Mouse (Mus musculus) CH12.LX (cell line): ENCODE data around the gene Drd1. TPM values are rescaled to one million over a fixed set of nuclear protein-coding genes. Genes with fewer than 3 reads are reported as not detected.

Experiments used
- DNase-seq: peaks from one replicate; pipeline ENCODE4 v3.0.0-alpha.2; 2013; ENCODE audit errors: extremely low read depth
- H3K27ac ChIP-seq: 2 replicates; pipeline ENCODE4 v1.5.1; 2012; ENCODE audit warnings: low read depth, mild to moderate bottlenecking, control low read depth, moderate library complexity; ENCODE audit not compliant: insufficient read depth
- H3K27me3 ChIP-seq: replicated peaks from 2 replicates; pipeline ENCODE3; 2012; ENCODE audit warnings: inconsistent platforms
- H3K36me3 ChIP-seq, 2 experiments: replicated peaks in 1 of 2; 2 replicates each; pipeline versions ENCODE3 to v1.6.1; 2012; ENCODE audit warnings: inconsistent platforms in 1 of 2, low read length in 1 of 2, mild to moderate bottlenecking in 1 of 2, mixed read lengths in 1 of 2, moderate library complexity in 1 of 2; ENCODE audit not compliant: control insufficient read depth in 1 of 2, insufficient read depth in 1 of 2
- H3K4me1 ChIP-seq, 2 experiments: 2 replicates each; pipeline ENCODE4 v1.6.1; 2012; ENCODE audit warnings: inconsistent platforms in 1 of 2, moderate library complexity in 1 of 2; ENCODE audit not compliant: insufficient read depth in 2 of 2, control insufficient read depth in 1 of 2
- H3K4me2 ChIP-seq: 2 replicates; pipeline ENCODE4 v1.6.1; 2012; ENCODE audit warnings: low read depth, mild to moderate bottlenecking, control low read depth; ENCODE audit not compliant: poor library complexity, insufficient read depth, severe bottlenecking
- H3K4me3 ChIP-seq, 3 experiments: fragments of 150-350 bp in 1 of 3; sonication (generic) in 1 of 3; replicated peaks in 1 of 3; 2 replicates each; pipeline versions ENCODE3 to v1.5.1; 2011 to 2012; ENCODE audit warnings: low read depth in 2 of 3, low read length in 2 of 3, mild to moderate bottlenecking in 2 of 3, moderate library complexity in 2 of 3, control low read depth in 1 of 3, improper control_type of control experiment in 1 of 3, inconsistent platforms in 1 of 3, mixed read lengths in 1 of 3; ENCODE audit not compliant: poor library complexity in 1 of 3
- H3K79me2 ChIP-seq: replicated peaks from 2 replicates; pipeline ENCODE4 v1.6.1; 2012; ENCODE audit warnings: mild to moderate bottlenecking, moderate library complexity; ENCODE audit not compliant: control insufficient read depth, poor library complexity, insufficient read depth, severe bottlenecking; ENCODE audit errors: extremely low read depth
- H3K9ac ChIP-seq: 2 replicates; pipeline ENCODE4 v1.6.1; 2012; ENCODE audit warnings: low read depth, mild to moderate bottlenecking, control low read depth, moderate library complexity; ENCODE audit not compliant: insufficient read depth
- H3K9me3 ChIP-seq: replicated peaks from 2 replicates; pipeline ENCODE3; 2012; ENCODE audit warnings: low read length, inconsistent platforms, mixed read lengths
- BHLHE40 ChIP-seq: IDR thresholded peaks from 2 replicates; pipeline ENCODE4 v1.6.1; 2011; ENCODE audit warnings: mild to moderate bottlenecking, low read depth, low read length, improper control_type of control experiment
- CHD1 ChIP-seq: IDR thresholded peaks from 2 replicates; pipeline ENCODE4 v1.6.1; 2012; ENCODE audit warnings: low read depth, low read length, improper control_type of control experiment, inconsistent platforms
- CHD2 ChIP-seq: IDR thresholded peaks from 2 replicates; pipeline ENCODE4 v1.6.1; 2011; ENCODE audit warnings: low read length, improper control_type of control experiment
- E2F4 ChIP-seq: IDR thresholded peaks from 2 replicates; pipeline ENCODE4 v1.6.1; 2011; ENCODE audit warnings: low read depth, low read length, improper control_type of control experiment; ENCODE audit not compliant: insufficient replicate concordance
- ETS1 ChIP-seq: conservative IDR thresholded peaks from 2 replicates; pipeline ENCODE4 v1.6.1; 2012; ENCODE audit warnings: low read depth, mild to moderate bottlenecking, inconsistent platforms, low read length, improper control_type of control experiment, moderate library complexity
- IRF4 ChIP-seq: IDR thresholded peaks from 2 replicates; pipeline ENCODE4 v1.6.1; 2014; ENCODE audit warnings: low read depth, mild to moderate bottlenecking, inconsistent platforms, low read length, improper control_type of control experiment
- JUN ChIP-seq: IDR thresholded peaks from 2 replicates; pipeline ENCODE4 v1.6.1; 2011; ENCODE audit warnings: low read depth, mild to moderate bottlenecking, low read length, improper control_type of control experiment, moderate library complexity; ENCODE audit not compliant: insufficient read depth
- KAT2A ChIP-seq: IDR thresholded peaks from 2 replicates; pipeline ENCODE4 v1.6.1; 2012; ENCODE audit warnings: low read length, improper control_type of control experiment, inconsistent platforms; ENCODE audit not compliant: insufficient replicate concordance
- MAX ChIP-seq: IDR thresholded peaks from 2 replicates; pipeline ENCODE4 v1.6.1; 2011; ENCODE audit warnings: low read length, improper control_type of control experiment
- MAZ ChIP-seq: IDR thresholded peaks from 2 replicates; pipeline ENCODE4 v1.6.1; 2012; ENCODE audit warnings: low read depth, mild to moderate bottlenecking, inconsistent platforms, low read length, improper control_type of control experiment, moderate library complexity
- MEF2A ChIP-seq: IDR thresholded peaks from 2 replicates; pipeline ENCODE4 v1.6.1; 2014; ENCODE audit warnings: low read depth, mild to moderate bottlenecking, inconsistent platforms, low read length, improper control_type of control experiment, borderline replicate concordance
- MXI1 ChIP-seq: IDR thresholded peaks from 2 replicates; pipeline ENCODE4 v1.6.1; 2011; ENCODE audit warnings: mild to moderate bottlenecking, low read depth, low read length, improper control_type of control experiment
- MYC ChIP-seq: IDR thresholded peaks from 2 replicates; pipeline ENCODE4 v1.6.1; 2011; ENCODE audit warnings: low read depth, mild to moderate bottlenecking, improper control_type of control experiment, low read length
- NRF1 ChIP-seq: IDR thresholded peaks from 2 replicates; pipeline ENCODE4 v1.6.1; 2014; ENCODE audit warnings: low read depth, mild to moderate bottlenecking, inconsistent platforms, low read length, improper control_type of control experiment, moderate library complexity
- PAX5 ChIP-seq: IDR thresholded peaks from 2 replicates; pipeline ENCODE4 v1.6.1; 2012; ENCODE audit warnings: low read length, inconsistent platforms, mixed read lengths
- POLR2A ChIP-seq: IDR thresholded peaks from 2 replicates; pipeline ENCODE4 v1.6.1; 2011; ENCODE audit warnings: low read depth, mild to moderate bottlenecking, improper control_type of control experiment, low read length
- RAD21 ChIP-seq: IDR thresholded peaks from 2 replicates; pipeline ENCODE4 v1.6.1; 2011; ENCODE audit warnings: low read depth, mild to moderate bottlenecking, low read length, improper control_type of control experiment, moderate library complexity
- RCOR1 ChIP-seq: conservative IDR thresholded peaks from 2 replicates; pipeline ENCODE4 v1.6.1; 2012; ENCODE audit warnings: low read depth, mild to moderate bottlenecking, inconsistent platforms, low read length, improper control_type of control experiment
- TBP ChIP-seq: conservative IDR thresholded peaks from 2 replicates; pipeline ENCODE4 v1.6.1; 2011; ENCODE audit warnings: low read depth, low read length, improper control_type of control experiment
- TCF12 ChIP-seq: IDR thresholded peaks from 2 replicates; pipeline ENCODE4 v1.6.1; 2014; ENCODE audit warnings: low read depth, mild to moderate bottlenecking, inconsistent platforms, low read length, improper control_type of control experiment
- UBTF ChIP-seq: IDR thresholded peaks from 2 replicates; pipeline ENCODE4 v1.6.1; 2012; ENCODE audit warnings: low read depth, mild to moderate bottlenecking, inconsistent platforms, low read length, improper control_type of control experiment, moderate library complexity
- ZC3H11A ChIP-seq: IDR thresholded peaks from 2 replicates; pipeline ENCODE4 v1.6.1; 2012; ENCODE audit warnings: low read depth, mild to moderate bottlenecking, inconsistent platforms, low read length, improper control_type of control experiment
- ZKSCAN1 ChIP-seq: IDR thresholded peaks from 2 replicates; pipeline ENCODE4 v1.6.1; 2012; ENCODE audit warnings: low read depth, inconsistent platforms, low read length, improper control_type of control experiment, borderline replicate concordance
- ZNF384 ChIP-seq: IDR thresholded peaks from 2 replicates; pipeline ENCODE4 v1.6.1; 2012; ENCODE audit warnings: low read depth, low read length, improper control_type of control experiment, inconsistent platforms
- dilution Hi-C: fragments of 300-500 bp; cut with MboI; formaldehyde crosslinking; loops from 2 replicates; pipeline ENCODE4 v1.14.3; 2020; ENCODE audit warnings: low sequenced_read_pairs; ENCODE audit not compliant: extremely low pct_unique_long_range_greater_than_20kb, extremely low pct_ligation_motif_present
- in situ Hi-C: fragments of 300-500 bp; cut with MboI; formaldehyde crosslinking; loops from 3 replicates; pipeline ENCODE4 v1.14.3; 2019; ENCODE audit warnings: low sequenced_read_pairs, low pct_ligation_motif_present, low pct_unique_long_range_greater_than_20kb, mixed read lengths
- polyA plus RNA-seq: library from polyadenylated mRNA; unstranded; fragments of >175 nt; gene quantifications from 2 replicates; pipeline ENCODE4 v1.2.1, GENCODE M21; 2012; ENCODE audit warnings: low read depth; ENCODE audit not compliant: insufficient read length
- total RNA-seq, 2 experiments: library from RNA; depleted of rRNA; stranded (reverse); fragments of 300-350 nt in 1 of 2; fragments of >200 nt in 1 of 2; gene quantifications; 2 replicates each; pipeline ENCODE4 v1.2.3; 2012 to 2014

Drd1 gene
- total and polyA plus RNA-seq, 3 experiments, result not detected

DNA sequence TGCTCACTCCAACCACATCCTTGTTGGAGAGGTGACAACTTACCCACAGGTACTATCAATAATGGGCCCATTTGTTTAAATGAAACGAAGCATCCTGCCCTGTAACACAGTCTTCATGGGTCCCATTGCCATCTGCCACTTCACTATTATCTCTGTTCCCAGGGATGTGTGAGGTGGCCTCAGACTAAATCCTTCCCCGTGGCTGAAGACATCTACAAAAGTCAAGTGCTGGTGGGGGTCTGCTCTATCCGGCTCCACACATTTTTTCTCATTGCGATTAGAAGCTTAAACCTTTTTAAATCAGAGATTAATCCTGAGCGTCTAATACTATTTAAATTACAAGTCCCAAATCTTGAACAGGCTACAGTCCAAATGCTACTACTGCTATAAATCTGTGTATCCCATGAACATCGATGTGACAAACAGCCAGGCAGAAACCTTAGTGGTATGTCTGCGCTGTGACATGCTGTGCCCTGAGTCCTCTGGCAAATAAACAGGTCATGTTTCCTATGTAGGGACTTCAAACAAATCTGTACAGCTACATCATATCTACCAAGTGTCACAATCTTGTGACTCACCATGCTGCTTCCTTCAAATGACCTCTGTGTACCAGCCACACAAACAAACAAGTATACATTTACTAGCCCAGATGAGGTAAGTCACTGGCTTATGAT lies 6.7 kb downstream of the Drd1 start:
- Histone ChIP-seq H3K27ac (no peak overlapping the region), H3K9ac (no peak overlapping the region), H3K79me2 (no peaks in the 10 kb centered on the region), H3K4me3 (no peak overlapping the region), H3K36me3 (no peaks in the 10 kb centered on the region), H3K4me2 (no peak overlapping the region), H3K9me3 (no peaks in the 10 kb centered on the region), H3K27me3 (peaks cover 66% of the 10 kb centered on the region), H3K4me1 (no peaks in the 10 kb centered on the region)
- DNase-seq, result no peak
- in situ Hi-C loops, result no loop called here
- TF ChIP-seq MXI1, result no peak
- TF ChIP-seq ZKSCAN1, result no peak
- no peak for TF ChIP-seq NRF1
- TF ChIP-seq ZC3H11A, result no peak
- TF ChIP-seq BHLHE40, result no peak
- TF ChIP-seq MAX, result no peak
- TF ChIP-seq E2F4, result no peak
- TF ChIP-seq IRF4, result no peak
- no peak for TF ChIP-seq CHD1
- TF ChIP-seq MAZ, result no peak
- TF ChIP-seq UBTF, result no peak
- TF ChIP-seq MYC, result no peak
- no peak for TF ChIP-seq POLR2A
- TF ChIP-seq ZNF384, result no peak
- TF ChIP-seq JUN, result no peak
- TF ChIP-seq RAD21, result no peak
- no peak for TF ChIP-seq RCOR1
- TF ChIP-seq MEF2A, result no peak
- no peak for TF ChIP-seq ETS1
- no peak for TF ChIP-seq PAX5
- dilution Hi-C loops, result no loop called here

- dilution Hi-C loops, result no loop called here
- no peak overlapping the region for H3K4me3 ChIP-seq
- TF ChIP-seq UBTF (no peak), TBP (no peak), MAZ (no peak), TCF12 (no peak), PAX5 (no peak), KAT2A (no peak), IRF4 (no peak), MXI1 (no peak), CHD2 (no peak), JUN (no peak)
- TF ChIP-seq, all 38 proteins: peak for 0
- Histone ChIP-seq H3K4me1 (no peaks in the 10 kb centered on the region), H3K27me3 (peaks cover 58% of the 10 kb centered on the region), H3K9me3 (peaks cover 4% of the 10 kb centered on the region), H3K9ac (no peak overlapping the region), H3K27ac (no peak overlapping the region), H3K79me2 (no peaks in the 10 kb centered on the region), H3K36me3 (no peaks in the 10 kb centered on the region), H3K4me2 (no peak overlapping the region)
- DNase-seq, result no peak
- in situ Hi-C loops, result no loop called here
These were observed 15.2 kb downstream of the Drd1 start for GRCm38 (mm10) chr13:54040256-54040655.
